Mouse (Mus musculus): ENCODE results near the gene Shb.
"Not testable (repeated sequence)": the region's sequence is repeated elsewhere in the genome, so short reads cannot be mapped to it uniquely, and the experiment has no call there.

Gene Shb

DNA sequence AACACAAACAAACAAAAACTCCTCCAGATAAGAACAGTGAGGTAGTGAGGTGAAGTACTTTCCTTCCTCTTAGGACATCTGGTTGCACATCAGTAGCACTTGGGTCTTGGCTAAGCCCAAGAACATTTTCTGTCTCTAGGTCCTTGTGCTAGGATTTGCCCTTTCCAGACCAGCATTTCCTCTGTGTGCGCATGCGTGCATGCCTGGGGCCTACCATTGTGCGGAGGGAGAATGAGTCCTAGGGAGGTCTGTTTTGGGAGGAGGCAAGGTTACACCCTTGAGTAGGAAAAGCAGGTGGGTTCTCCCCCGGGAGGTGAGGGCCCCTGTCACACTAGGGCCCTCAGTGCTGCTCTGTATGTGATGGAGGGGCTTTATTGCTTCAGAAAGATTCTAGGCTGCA, 113.2 kb downstream of the Shb start:
- no peak for DNase-seq (ENCODE audit: low spot score in 2 of 2)

- DNase-seq (ENCODE audit: low spot score in 2 of 2): peak; percentile 44 to 60
Observed at GRCm38 (mm10) chr4:45418229-45418950, 113.9 kb downstream of the Shb start.

DNA sequence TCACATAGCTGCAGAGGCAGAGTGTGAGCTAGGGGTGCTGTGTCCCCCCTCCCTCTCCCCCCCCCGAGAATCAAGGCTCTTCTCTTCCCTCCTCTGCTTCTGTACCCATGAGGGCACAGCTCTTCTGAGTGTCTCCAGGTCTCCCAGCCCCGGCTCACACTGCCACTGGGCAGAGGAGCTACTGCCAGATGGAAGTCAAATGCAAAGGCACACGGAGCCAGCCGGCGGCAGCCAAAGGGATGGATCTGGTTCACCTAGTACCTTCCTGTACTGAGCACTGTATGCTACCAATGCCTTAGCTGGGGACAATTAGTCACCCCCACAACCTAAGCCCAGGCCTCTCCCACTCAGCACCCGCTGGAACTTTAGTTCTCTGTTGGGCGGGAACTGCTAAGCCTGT, 116.0 kb downstream of the Shb start:
- no peak for DNase-seq (ENCODE audit: low spot score in 2 of 2)

DNA sequence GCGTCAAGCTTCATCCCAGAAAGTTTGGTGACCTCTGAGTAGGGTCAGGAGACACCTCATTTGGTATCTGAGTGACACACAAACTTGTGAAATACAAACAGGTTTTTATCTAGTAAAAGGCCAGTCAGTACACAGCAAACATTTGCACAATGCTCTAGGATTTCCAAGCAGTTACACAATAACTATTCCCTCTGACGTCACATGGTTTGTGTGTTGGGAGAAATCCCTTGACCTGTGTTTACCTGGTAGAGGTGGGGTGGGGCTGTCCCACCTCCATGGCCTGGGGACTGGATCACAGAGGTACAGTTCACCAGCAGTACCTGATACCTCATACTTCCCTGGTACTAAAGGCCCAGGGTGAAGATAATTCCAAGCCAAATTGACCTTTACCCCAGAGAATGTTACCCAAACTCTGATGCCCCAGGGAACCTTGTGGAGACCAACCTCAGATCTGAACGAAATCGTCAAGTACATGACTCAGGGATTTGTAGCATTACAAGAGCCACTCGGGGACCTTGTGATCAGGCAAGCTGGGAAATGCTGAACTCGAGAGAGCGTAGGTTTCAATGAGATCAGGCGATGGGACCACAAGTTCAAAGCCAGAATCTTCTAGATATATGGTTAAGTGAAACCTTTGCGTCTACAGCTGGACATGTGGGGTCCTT, 118.5 kb downstream of the Shb start:
- no peak for DNase-seq (ENCODE audit: low spot score in 2 of 2)

GRCm38 (mm10) chr4:45412433-45413192, 119.7 kb downstream of the Shb start:
- DNase-seq (ENCODE audit: low spot score in 2 of 2): no peak

DNA sequence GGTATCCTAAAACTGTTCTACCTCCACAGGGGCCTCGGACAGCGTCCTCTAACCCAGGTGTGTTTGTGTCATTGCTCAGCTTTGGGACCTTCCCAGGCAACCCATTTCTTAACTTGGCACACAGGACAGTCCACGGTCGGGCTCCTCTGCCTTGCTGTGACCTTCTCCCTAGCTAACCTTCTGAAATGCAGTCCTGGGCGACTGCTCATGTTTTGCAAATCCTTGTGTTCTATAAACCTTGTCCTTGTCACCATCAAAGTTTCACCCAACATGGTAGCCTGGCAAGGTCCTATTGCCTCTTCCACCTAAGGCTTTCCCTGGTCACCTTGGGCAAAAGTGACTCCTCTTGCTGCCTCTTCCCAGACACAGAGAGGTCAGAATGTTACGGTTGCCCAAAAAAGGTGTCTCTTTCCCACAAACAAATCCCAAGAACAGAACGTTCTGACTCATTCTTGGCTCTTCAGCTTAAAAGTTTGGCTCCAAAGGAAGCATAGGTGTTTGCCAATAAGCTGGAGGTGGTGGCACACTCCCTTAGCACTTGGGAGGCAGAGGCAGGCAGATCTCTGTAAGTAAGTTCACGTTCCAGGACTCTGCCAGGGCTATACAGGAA, 121.0 kb downstream of the Shb start:
- no peak for DNase-seq (ENCODE audit: low spot score in 2 of 2)

GRCm38 (mm10) chr4:45409270-45409669, 123.0 kb downstream of the Shb start:
- DNase-seq (ENCODE audit: low spot score in 2 of 2): peak; percentile 84 to 89

DNA sequence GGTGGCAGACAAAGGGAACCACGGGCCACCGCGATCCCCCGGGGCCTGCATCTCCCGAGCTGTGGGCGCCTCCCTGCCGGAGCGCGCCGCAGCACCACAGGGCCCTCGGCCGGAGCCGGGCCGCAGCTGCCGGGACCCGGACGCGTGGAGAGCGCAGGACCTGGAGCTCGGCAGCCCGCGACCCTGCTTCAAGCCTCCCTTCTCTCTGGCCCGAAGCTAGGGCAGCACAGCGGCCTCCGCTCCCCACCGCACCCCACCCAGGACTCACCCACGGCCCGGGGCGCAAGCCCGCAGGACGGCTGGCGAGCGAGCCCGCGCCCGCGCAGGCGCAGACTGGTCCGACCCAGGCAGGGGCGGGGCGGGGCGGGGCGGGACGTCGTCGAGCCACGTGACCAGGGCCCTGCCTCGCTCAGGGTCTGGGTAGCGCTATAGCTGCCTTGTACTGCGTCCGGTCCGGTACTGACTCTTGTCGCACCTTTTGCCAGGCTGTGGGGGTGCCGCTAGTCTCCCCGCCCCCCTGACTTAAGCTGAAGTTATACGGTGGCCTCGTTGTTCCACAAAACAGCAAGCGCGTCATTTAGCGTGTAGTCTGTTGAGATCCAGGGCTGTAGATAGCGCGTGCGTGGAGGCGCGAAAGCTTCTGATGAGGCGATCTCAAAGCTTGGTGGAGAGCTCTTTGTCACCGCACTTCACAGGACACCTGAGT, 123.7 kb downstream of the Shb start, which contains the start of gene Slc25a51:
Slc25a51 (minus strand) TSS at position 340 of the 706 bp plus-strand sequence.
- DNase-seq (ENCODE audit: low spot score in 2 of 2): peak; percentile 78 to 86

- no peak for DNase-seq (ENCODE audit: low spot score in 2 of 2)
Observed at GRCm38 (mm10) chr4:45407703-45408334, 124.5 kb downstream of the Shb start.

- no peak for DNase-seq (ENCODE audit: low spot score in 2 of 2)
Observed at GRCm38 (mm10) chr4:45407001-45407702, 125.1 kb downstream of the Shb start.

GRCm38 (mm10) chr4:45406397-45406796, 125.9 kb downstream of the Shb start:
- no peak for DNase-seq (ENCODE audit: low spot score in 2 of 2)

- no peak for DNase-seq (ENCODE audit: low spot score in 2 of 2)
Observed at GRCm38 (mm10) chr4:45405315-45405714, 127.0 kb downstream of the Shb start.

- no peak for DNase-seq (ENCODE audit: low spot score in 2 of 2)
Observed at GRCm38 (mm10) chr4:45404086-45404485, 128.2 kb downstream of the Shb start.

GRCm38 (mm10) chr4:45403499-45403878, 128.8 kb downstream of the Shb start:
- no peak for DNase-seq (ENCODE audit: low spot score in 2 of 2)

- no peak for DNase-seq (ENCODE audit: low spot score in 2 of 2)
Observed at GRCm38 (mm10) chr4:45402878-45403498, 129.3 kb downstream of the Shb start.

- no peak for DNase-seq (ENCODE audit: low spot score in 2 of 2)
Observed at GRCm38 (mm10) chr4:45402281-45402680, 130.0 kb downstream of the Shb start.

DNA sequence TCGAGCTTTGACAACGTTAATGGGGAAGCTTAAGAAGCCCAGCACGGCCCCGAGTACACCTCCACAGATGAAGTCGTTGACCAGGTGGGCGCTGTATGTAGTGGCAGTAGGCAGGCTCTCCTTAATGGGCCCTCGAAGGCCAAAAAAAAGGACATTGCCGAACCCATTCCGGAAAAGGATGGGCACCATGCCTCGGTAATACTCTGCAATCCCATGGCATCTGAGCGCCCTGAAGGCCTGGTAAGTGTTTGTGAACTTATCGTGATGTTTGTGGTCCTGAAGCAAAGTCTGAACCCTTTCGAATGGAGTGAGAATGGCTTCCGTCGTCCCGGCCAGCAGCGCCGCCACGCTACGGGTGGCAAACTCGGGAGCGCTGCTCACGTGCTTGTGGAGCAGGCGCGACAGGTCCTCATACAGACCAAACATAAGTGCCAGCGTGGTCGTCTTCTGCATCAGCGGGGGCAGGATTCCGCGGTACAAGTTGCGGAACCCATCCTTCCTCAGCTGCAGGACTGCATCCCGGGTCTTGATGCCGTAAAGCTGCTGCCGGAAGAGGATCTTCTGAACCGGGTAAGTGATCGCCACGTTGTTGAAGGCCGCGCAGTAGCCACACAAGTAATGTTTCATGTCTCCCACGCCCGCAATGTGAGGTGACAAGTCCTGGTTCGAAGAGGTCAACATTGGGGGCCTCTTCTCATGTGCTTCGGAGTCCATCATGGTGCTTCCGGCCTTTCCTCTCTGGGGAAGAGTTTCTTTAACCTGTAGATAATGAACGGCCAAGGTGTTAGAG, 132.7 kb downstream of the Shb start:
- no peak for DNase-seq (ENCODE audit: low spot score in 2 of 2)

DNA sequence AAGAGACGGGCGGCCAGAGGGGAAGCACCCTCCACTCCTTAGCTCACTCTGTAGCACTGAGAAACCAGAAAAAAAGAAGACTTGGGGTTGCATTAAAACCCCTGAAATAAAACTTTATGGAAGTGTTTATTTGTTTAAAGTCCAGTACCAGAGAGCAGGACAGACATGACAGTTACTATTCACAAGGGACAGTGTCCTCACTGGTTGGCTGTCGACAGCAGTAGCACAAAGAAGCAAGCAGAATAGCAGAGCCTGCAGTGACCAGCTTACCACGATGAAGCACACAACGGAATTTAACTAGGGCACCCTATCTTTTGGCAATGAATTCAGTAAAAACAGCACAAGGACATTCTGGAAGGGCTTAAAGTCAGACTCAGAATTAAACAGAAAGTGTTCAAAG, 134.0 kb downstream of the Shb start:
- DNase-seq (ENCODE audit: low spot score in 2 of 2): not testable (repeated sequence)

- not testable (repeated sequence) for DNase-seq (ENCODE audit: low spot score in 2 of 2)
Observed at GRCm38 (mm10) chr4:45396211-45396610, 136.1 kb downstream of the Shb start.
